Mouse (Mus musculus) retina, postnatal 7 days (tissue): ENCODE results near the gene Myh7b.
"Not testable (repeated sequence)": the region's sequence is repeated elsewhere in the genome, so short reads cannot be mapped to it uniquely, and the experiment has no call there.

ENCODE experiments used
- DNase-seq: peaks from one replicate; pipeline ENCODE4 v3.0.0-alpha.2; 2012; ENCODE audit warnings: low read depth, low spot score

The Myh7b gene

DNA sequence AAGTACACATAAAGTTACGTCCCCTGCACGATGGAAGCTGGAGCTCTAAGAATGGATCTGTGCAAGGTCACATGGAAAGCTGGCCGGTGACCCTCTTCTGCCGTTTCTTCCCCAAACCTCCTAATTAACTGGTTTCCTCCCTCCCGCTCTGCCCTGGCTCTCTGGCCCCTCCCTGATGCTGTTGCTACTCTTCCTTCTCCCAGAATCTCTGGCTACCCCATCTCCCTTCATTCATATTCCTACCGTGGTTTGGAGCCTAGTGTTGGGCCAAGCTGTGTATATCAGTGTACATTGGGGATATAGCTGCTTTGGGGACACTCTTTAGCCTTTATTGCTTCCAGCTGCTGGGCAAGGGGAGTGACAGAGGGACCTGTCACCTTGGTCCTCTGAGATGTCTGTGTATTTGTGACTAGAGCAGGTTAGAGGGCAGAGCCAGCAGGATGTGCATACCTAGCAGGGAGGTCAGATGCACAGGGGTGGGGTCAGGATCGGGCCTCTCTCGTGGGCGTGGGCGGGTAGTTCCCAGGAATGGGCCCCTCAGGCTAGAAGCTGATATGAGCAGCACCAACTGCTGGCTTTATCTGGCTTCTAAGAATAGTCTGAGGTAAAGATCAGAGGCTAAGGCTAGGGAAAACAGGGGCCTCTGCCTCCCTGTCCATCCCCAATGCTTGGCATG lies 6.3 kb upstream of the Myh7b start:
- DNase-seq, result no peak

DNA sequence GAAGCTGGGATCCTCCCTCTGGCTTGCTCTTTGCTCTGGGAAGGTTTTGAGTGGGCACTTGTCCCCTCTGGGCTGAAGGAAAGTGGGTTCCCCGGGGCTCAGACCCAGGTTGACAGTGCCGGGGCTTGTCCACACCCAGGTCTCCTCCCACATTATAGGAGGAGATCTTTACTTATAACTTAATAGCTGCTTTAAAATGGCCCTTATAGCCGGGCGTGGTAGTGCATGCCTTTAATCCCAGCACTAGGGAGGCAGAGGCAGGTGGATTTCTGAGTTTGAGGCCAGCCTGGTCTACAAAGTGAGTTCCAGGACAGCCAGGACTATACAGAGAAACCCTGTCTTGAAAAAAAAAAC lies 5.8 kb upstream of the Myh7b start:
- DNase-seq, result not testable (repeated sequence)

DNA sequence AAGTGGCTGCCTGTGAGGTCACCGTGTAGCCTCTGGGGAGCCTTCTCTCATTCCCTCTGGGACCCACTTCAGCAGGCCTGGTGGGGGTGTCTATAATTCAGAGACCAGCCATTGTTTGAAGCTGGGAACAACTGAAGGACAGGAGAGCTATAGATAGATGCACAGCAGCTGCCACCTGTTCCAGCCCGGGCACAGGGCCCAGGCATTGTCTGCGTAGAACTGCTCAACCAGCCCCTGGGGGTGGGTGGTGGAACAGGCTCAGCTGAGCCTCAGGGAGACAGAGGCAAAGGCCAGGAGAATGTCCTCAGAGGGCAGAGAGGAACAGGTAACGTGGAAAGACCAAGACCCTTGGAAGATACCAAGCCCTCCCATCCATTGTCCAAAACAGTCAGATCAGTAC lies 4.7 kb upstream of the Myh7b start:
- DNase-seq, result no peak

DNA sequence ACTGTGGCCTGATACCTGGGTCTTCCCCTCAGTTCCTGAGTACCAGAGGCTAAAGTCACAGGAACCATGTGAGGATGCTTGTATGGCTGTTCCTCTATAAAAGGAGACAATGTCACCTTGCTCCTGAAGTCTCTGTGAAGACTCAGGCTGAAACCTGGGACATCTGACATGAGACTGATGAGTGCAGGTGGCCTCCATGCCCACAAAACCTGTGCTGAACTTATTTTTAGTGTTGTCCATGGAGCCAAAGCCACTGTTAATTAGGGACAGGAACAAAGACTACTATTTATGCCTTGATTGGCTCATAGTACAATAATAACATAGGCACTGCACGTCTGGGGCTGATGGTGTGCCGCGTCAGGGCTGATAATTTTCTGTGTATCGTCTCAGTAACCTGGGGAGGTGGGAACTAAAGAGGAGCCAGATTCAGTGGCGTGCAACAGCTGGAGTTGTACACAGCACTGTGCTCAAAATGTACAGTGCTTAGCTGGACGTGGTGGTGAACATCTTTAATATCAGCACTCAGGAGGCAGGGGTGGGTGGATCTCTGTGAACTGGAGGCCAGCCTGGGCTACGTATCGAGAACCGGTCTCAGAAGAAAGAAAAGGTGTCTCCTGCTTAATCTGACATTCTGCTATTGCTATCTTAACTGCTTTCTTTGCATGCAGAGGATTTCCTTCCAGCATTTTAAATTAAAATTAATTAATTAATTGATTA lies 980 bp downstream of the Myh7b start:
- no peak for DNase-seq

DNA sequence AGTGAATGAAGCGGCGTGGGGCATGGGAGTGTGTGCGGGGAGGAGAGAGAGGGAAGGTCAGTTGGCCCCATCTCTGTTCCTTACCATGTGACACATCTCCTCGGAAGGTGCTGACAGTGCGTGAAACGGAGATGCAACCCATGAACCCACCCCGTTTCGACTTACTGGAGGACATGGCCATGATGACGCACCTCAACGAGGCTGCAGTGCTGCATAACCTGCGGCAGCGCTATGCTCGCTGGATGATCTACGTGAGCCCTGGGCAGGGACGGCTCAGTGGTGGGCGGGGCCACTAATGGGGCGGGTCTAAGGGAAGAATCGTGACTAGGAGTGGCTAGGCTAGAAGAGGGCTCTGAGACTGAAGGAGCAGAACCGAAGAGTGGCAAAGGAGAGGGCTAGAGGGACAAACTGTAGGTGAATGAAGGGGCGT lies 2.3 kb downstream of the Myh7b start:
- no peak for DNase-seq

DNA sequence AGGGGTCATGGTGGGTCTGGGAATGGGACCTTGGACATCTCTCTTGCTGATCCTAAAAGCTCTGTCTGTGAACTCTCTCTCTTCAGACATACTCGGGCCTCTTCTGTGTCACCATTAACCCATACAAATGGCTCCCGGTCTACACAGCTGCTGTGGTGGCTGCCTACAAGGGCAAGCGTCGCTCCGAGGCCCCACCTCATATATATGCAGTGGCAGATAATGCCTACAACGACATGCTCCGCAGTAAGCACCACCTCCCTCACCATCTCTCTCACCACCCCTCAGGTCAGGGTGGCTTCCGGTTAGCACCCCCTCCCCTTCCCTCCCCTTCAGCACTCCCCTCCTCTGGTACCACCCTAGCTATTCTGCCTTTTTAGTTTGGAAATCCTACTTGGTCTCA lies 2.9 kb downstream of the Myh7b start:
- DNase-seq, result no peak

DNA sequence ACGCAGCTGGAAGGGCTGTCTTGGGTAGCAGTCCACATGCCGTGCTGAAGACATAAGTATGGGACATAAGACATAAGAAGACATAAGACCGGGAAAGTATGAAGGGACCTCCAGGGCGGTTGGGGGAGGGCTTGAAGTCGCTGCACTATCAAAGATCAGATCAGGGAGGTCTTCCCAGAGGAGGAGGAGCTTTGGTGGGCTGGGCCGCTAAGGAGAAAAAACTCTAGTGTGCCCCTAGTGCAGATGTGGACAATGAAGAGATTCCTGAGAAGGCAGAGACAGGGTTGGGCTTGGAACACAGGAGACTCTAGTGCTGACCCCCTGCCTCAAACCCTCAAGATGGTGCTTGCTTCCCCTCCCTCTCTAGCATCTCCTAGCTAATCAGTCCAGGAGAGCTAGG lies 6.0 kb downstream of the Myh7b start:
- no peak for DNase-seq

DNA sequence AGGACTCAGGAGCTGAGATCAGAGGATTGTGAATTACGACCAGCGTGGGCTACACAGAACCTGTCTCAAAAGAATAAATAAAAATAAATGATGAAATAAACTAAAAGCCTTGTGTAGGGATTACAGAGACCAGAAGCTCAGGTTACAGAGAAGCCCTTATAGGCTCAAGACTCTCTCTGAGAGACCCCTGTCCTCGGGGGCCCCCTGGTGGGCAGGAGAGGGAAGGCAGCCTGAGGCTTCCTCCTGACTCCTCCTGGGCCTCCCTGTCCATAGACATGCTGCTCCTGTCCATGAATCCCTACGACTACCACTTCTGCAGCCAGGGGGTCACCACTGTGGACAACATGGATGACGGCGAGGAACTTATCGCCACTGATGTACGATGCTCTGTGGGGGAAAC lies 8.8 kb downstream of the Myh7b start:
- DNase-seq, result peak; percentile 67

DNA sequence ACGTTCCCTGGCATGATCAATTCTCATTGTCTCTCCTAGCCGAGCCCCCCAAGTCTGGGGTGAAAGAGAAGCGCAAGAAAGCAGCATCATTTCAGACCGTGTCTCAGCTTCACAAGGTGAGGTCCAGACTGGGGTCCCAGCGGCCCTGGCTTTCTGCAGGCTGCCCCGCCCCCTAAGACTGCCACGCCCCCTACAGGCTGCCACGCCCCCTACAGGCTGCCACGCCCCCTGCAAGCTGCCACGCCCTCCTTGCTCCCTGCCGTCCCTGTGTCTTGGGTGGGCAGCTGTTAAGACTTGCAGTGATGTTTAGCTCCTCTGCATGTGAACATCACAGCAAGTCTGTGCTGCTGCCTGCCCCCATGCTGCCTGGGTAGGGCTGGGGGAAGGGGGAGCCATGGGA lies 11.6 kb downstream of the Myh7b start:
- DNase-seq, result no peak

DNA sequence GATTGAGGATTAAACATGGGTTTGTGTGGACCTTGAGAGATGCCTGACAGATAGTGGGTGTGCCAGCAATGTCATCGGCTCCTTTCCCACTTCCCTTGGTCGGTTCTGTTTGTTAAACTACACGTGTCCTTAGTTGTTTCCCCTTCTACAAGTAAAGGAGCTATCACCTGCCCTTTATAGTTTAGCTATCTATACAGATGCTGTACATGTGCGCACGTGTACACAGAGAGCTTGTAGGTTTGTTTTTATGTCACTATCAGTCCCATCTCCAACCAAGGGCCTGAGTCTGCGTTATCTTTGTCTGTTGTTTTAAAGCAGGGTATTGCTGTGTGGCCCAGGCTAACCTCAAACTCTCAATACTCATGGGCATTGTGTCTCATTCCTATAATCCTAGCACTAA lies 13.0 kb downstream of the Myh7b start:
- no peak for DNase-seq

DNA sequence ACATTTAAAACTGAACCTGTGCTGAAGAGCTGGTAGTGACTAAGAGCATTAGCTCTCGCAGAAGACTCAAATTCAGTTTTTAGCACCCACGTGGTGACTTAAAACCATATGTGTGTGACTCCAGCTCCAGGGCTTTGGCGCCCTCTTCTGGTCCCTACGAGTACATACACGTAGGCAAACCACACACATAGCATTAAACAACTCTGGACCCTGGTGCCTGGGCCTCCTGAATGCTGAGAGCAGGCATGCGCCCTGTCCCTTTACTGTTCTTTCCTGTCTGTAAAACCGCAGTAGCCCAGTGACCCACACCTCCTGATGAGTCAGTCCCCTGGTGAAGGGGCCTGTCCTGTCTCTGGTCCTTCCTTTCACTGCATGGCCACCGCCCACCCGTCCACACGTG lies 13.7 kb downstream of the Myh7b start:
- peak; percentile 54 for DNase-seq

DNA sequence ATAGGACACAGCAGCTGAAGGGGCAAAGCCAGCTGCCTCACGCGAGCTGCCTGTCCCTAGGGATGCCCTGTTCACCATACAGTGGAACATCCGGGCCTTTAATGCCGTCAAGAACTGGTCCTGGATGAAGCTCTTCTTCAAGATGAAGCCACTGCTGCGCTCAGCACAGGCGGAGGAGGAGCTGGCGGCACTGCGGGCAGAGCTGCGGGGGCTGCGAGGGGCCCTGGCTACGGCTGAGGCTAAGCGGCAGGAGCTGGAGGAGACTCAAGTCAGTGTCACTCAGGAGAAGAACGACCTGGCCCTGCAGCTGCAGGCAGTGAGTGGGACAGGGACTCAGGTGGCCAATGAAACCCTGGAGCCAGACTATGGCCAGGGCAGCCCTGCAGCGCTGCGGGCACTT lies 15.3 kb downstream of the Myh7b start:
- DNase-seq, result no peak

DNA sequence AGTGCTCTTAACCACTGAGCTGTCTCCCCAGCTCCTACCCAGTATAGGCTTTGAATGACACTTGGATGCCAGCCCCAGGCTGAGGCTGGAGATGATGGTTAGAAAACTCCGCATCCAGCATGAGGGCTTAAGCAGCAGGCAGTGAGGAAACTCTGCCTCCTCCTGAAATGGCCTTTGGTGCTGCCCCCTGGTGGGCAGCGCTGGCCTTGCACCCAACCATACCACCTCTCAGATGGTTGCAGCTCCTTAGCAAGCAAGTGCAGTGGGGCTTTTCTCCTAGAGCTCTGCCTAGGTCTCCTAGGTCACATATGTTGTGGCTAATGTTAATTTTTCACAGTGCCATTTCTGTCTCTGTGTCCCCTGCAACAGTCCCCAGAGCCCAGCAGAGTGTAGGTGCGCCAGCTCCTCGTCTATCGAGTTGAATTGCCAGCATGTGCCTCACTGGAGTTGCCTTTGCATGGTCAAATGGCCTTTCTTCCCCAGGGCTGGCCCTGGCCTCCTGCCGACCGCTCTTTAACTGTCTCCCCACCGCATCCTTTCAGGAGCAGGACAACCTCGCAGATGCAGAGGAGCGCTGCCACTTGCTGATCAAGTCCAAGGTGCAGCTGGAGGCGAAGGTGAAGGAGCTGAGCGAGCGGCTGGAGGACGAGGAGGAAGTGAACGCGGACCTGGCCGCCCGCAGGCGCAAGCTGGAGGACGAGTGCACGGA lies 16.2 kb downstream of the Myh7b start:
- DNase-seq, result peak; percentile 61

DNA sequence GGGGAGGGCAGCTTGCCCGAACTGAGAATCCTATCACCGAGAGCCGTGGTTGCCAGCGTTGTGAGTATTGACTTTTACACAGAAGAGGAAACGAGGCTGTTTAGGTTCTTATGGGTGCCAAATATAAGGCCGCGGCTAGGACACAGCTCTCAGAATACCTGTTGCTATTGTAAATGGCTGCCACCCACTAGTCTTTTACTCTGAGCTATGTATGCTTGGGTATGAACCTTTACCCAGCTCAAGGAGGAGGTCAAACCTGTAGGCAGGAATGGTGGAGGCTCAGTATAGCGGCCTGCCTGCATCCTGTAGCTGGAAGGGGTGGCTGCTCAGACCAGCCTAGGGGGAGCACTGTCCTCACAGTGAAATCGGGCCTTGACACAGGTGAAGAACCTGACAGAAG lies 17.1 kb downstream of the Myh7b start:
- DNase-seq, result no peak

DNA sequence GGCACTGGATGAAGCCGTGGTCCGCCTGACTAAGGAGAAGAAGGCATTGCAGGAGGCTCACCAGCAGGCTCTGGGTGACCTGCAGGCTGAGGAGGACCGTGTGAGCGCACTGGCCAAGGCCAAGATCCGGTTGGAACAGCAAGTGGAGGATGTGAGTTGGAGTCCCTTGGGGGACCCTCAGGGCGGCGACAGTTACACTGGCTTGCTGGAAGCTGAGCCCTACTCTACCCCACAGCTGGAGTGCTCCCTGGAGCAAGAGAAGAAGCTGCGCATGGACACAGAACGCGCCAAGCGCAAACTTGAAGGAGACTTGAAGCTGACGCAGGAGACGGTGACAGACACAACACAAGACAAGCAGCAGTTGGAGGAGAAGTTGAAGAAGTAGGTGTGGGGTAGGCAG lies 17.5 kb downstream of the Myh7b start:
- DNase-seq, result no peak

DNA sequence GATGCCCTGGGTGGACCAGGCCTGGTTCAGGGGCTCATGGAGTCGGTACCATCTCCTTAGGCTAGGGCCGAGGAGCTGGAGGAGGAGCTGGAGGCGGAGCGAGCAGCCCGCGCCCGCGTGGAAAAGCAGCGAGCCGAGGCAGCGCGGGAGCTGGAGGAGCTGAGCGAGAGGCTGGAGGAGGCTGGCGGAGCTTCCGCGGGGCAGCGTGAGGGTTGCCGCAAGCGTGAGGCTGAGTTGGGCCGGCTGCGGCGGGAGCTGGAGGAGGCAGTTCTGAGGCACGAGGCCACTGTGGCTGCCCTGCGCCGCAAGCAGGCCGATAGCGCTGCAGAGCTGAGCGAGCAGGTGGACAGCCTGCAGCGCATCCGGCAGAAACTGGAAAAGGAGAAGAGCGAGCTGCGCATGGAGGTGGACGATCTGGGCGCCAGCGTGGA lies 18.2 kb downstream of the Myh7b start:
- DNase-seq, result no peak

DNA sequence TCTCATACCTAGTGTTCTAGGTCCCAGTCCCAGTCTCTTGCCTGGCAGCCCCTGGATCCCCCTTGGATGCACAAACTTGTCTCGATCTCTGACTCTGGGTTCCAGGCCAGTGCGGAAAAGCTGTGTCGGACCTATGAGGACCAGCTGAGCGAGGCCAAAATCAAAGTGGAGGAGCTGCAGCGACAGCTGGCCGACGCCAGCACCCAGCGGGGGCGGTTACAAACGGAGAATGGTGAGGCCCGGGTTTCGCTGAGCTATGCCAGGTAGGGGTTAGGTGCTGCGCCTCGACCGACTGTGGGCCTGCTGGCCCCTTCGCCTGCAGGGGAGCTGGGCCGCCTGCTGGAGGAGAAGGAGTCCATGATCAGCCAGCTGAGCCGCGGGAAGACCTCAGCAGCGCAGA lies 19.1 kb downstream of the Myh7b start:
- DNase-seq, result no peak

DNA sequence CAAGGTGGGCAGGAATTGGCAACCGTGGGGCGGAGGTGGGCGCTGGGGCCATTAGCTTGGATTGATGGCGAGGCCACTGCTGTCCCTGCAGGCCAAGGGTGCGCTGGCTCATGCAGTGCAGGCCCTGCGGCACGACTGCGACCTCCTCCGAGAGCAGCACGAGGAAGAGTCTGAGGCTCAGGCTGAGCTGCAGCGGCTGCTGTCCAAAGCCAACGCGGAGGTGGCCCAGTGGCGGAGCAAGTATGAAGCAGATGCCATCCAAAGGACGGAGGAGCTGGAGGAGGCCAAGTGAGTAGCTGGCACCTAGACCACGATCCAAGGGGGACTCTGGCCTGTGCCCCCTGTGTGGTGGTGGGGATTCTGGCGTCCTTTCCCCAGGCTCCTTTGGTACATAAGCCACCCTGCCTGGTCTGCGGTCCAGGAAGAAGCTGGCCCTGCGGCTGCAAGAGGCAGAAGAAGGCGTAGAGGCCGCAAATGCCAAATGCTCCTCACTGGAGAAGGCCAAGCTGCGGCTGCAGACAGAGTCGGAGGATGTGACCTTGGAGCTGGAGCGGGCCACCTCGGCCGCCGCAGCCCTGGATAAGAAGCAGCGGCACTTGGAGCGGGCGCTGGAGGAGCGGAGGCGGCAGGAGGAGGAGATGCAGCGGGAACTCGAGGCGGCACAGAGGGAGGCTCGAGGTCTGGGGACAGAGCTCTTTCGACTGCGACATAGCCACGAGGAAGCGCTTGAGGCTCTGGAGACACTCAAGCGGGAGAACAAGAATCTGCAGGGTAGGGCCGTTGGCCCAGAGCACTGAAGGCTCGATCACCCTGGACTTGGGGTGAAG lies 19.8 kb downstream of the Myh7b start:
- DNase-seq, result no peak

DNA sequence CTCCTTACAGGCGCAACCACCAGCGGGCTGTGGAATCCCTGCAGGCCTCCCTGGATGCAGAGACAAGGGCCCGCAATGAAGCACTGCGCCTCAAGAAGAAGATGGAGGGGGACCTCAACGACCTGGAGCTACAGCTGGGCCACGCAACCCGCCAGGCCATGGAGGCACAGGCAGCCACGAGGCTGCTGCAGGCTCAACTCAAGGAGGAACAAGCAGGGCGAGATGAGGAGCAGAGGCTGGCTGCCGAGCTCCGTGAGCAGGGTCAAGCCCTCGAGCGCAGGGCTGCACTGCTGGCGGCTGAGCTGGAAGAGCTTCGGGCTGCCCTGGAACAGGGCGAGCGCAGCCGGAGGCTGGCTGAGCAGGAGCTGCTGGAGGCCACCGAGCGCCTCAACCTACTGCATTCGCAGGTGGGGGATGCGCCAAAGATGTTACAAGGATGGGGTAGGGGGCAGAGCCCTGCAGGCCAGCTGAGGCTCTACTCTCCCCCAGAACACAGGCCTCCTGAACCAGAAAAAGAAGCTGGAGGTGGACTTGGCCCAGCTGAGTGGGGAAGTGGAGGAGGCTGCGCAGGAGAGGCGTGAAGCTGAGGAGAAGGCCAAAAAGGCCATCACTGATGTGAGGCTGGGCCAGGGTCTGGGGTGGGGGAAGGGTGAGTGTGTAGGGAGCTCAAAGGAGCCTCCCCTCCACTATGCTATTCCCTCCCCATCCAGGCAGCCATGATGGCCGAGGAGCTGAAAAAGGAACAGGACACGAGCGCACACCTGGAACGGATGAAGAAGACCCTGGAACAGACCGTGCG lies 21.3 kb downstream of the Myh7b start:
- DNase-seq, result no peak

DNA sequence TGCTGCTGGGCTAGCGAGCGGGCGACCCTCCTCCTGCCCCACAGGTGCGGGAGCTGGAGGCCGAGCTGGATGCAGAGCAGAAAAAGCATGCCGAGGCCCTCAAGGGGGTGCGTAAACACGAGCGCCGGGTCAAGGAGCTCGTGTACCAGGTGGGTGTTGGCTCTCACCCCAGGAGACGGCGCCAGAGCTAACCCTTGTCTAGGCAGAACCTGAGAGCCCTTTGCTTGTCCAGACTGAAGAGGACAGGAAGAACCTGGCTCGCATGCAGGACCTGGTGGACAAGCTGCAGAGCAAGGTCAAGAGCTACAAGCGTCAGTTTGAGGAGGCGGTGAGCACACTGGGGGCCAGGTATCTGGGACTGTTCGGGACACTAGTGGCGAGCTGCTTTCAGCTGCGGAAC lies 22.1 kb downstream of the Myh7b start:
- no peak for DNase-seq

DNA sequence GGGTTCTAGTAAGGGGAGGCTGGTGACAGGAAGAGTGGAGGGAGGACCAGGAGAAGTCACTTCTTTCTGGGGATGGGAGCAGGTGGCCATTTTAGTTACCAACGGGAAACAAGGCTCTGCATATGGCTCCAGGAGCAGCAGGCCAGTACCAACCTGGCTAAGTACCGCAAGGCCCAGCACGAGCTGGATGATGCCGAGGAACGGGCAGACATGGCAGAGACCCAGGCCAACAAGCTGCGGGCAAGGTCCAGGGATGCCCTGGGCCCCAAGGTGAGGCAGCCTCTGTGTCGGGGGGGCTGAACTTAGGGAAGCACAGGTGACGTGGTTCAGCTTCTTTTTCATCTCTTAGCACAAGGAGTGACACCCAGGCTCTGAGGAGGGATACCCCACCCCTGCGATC lies 22.7 kb downstream of the Myh7b start:
- DNase-seq, result no peak
